Mouse (Mus musculus) skeletal muscle tissue, adult 2 months (tissue): ENCODE data around the gene Plcb2.

Experiments used
- DNase-seq: peaks from one replicate; pipeline ENCODE4 v3.0.0-alpha.2; 2012; ENCODE audit warnings: low read depth, low spot score

The Plcb2 gene

DNA sequence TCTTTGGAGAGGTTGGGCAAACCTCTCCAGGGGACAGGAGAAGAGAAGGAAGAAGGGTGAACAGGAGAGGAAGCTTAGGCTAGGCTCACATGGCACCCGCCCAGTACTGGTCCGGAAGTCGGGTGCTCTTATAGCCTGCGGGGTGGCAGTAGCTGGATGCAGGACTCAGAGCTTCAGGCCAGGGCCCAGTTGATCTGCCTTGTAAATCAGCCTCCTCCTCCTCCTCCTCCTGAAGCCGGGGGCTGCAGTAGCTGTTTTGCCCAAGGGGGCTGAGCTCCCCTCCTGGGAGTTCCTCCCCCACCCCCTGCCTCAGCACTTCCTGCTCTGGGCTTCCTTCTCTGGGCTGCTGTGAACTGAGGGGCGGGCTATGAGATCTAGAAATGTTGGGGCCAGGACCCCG, at the start of gene Plcb2:
Gene Plcb2, minus strand, starts transcription at position 102 of the 400 bp plus-strand sequence.
- no peak for DNase-seq

DNA sequence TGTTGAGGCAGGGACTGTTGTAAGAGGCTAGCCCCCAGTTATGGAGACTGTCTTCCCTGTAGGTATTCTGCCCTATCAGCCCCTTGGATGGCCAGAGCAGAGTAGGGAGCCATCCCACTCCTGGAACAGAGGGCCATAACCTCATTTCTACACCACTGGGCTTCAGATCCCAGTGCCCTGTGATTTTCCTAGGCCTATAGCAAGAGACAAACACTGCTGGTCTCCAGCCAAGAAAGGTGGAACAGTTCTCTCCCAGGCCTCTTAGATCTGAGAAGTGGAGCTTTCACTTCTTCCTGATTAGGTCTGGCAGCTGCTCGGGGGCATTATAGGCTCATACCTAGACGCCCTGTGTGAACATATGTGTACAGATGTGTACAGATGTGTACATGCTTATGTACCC, 48.1 kb upstream of the Plcb2 start:
- no peak for DNase-seq

DNA sequence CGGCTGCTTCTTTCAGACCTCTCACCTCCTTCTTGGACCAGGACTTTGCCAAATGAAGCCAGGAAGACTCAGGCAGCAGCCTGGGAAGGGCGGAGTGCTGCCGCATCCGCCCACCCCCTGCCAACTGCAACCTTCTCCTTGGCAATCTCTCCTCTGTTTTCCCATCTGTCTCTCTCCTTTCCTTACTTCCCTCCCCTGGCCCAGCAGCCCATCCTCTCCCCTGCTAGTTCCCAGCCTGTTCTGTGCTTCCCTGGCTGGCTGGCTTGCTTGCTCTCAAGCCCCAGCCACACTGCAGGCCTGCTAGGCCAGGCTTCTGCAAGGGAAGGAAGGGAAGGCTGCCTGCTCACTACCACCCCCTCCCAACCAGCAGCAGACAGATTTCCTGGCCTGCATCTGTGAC, 47.6 kb upstream of the Plcb2 start:
- no peak for DNase-seq

DNA sequence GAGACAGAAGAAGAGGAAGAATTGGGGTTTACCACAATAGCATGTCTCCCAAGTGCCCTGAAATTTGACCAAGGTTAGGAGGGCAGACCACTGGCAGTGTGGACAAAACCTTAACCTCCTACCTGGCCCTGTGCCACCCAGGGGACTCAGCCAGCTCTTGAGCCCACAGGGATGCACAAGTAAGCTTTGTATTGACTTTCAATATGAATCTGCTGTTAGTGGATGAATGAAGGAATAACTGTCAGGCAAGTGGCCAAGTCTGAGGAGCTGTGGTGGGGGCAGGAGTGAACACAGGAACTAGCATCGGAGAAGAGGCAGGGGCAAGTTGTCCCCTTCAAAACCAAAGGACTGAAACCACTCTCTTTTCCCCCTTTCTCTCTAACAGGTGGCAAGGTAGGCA, 47.2 kb upstream of the Plcb2 start:
- no peak for DNase-seq

DNA sequence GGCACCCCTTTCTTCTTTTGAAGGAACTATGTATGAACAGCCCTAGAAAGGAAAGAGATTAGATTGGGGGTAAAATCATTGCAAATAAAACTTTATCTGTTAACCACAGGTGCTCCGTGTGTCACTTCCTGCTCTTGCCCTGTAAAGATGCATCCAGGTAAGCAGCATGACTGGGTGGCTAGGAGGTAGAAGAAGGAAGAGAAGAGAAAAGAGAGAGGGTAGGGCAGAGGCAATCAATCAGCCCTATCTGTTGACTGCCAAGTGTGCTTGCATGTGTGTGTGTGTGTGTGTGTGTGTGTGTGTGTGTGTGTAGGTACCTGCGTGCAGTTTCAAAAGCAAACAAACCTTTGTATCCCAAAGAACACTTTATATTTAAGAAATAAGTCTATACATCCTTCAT, 46.3 kb upstream of the Plcb2 start:
- no peak for DNase-seq

DNA sequence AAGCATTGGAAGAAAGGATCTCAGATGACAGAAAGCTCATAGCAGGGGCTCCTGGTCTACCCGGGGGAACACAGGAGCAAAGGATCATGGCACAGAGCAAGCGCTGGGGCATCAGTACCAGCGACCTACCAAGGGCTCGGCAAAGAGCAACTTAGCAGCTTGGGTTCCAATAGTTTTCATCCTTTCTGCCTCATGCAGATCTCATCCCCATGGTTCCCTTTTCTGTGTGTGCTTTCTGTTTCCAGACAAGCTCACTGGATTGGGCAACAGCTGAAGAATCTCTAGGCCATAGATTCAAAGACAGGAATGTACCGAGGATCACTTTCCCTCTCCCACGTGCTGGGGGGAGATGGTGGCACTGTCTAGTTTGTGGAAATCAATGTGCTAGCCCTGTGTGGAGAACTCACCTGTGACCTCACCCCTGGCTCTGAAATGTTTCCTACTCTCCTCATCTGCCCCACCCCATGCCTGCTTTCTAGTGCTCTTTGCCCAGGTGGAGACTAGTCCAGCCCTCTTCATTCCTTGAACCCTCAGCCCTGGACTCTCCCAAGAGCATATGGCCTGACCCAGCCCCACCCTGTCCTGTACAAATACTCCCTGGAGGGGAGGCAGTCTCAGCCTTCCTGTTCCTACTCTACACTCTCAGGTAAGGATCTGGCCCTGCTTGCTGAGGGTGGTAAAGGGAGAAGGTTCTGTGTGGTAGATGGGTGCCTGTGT, 44.1 kb upstream of the Plcb2 start, which contains the start of gene Phgr1:
Gene Phgr1, plus strand, starts transcription at position 612 of the 717 bp plus-strand sequence.
- no peak for DNase-seq

DNA sequence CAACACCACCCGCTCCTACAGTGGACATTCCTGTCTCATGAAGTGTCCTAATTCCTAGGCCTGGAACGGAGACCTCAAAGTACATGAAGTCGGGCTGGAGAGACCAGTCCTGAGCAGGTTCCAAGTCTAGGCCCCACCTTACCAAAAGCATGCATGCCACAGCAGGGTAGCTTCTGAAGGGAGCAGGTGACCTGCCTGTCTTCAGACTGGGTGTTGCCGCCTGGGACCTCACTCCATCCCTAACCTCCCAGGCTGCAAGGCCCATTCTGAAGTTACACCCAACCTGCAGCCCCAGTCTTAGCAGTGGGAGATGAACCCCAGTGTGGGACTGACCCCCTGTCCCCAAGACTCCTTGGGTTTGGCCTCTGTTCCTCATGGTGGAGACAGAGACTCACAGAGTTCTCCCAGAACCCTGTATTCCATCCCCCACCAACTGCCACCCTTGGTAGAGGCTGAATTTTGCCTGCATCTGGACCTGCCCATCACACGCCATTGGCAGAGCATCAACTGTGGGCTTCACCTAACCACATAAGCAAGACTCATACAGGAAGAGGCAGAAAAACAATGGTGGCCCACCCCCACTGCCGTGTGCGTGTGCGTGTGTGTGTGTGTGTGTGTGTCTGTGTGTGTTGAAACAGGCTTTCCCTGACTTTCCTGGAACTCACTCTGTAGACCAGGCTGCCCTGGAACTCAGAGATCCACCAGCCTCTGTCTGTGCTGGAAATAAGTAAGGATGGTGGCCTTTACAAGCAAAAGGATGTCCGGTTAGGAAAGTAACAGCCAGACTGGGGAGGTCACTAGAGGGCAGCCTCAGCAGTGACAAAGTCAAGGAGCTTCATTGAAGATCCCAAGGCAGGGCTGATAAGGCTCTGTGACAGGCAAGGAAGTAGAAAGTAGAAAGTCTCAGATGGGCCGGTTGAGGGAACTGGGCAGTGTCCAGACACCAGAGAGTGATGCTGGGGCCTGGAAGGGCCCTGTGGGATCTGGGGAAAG, 38.1 kb upstream of the Plcb2 start:
- DNase-seq: no peak

DNA sequence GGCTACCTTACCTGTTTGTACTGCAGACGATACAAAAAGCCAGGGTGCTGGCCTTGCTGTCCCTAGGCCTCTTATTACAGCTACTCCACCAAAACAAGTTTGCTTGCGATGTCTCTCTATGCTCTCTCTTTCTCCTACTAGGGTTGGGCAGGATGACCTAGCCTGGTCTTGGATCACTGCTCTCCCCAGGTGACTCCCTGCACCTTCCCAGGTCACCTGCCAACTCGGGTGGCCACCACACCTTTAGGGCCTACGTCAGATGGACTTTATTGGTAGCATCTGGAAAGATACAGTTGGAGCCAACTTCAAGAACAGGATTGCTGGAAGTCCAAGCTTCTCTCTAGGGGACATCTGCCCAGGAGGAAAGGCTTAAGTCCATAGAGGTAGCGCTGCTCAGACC, 36.6 kb upstream of the Plcb2 start:
- DNase-seq: no peak

DNA sequence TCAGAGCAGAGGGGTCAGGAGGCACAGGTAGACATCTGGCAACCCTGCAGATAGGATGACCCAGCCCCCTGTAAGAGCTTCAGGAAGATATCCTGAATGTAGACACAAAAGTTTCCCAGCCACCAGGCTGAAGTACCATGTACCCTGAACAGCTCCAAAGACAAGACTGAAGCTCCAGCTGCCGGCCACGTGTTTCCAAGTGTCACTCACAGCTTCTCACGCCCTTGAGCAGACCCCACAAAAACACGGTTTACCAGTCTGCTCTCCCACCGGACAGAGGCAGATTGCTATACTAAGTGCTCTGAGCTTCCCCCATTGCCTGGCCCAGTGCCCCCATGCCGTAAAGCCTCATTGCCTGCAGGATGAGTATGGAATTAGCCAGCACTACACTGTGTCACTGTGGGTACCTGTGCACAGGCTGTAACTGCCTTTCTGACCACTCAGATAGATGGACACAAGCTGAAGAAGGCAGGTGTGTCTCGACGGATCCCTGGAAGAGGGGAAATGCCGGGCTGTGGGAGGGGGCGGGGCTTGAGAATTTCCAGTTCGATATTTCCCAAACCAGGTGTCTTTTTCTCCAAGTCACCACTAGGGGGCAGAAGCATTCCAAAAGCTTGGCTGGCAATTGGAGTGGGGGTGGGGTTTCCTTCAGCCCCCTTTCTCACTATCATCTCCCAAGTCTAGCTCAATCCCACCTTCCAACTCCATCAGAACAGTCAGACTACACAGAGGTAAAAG, 36.0 kb upstream of the Plcb2 start:
- no peak for DNase-seq

DNA sequence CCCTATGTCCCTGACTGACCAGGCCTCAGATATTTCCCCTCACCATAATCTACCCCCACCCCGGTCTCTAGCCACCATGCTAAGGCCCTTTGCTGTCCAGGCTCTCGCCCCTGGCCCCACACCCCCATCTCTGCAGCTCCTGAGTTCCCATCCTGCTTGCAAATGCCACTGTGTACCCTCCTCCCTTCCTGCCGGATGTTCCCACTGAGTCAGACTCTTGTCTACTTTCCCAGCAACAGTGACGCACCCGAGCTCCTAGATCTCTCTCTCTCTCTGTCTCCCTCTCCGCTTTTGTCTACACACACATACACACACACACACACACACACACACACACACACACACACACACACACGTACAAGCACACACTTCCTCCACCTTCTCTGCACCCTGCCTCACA, 35.2 kb upstream of the Plcb2 start:
- DNase-seq: no peak

DNA sequence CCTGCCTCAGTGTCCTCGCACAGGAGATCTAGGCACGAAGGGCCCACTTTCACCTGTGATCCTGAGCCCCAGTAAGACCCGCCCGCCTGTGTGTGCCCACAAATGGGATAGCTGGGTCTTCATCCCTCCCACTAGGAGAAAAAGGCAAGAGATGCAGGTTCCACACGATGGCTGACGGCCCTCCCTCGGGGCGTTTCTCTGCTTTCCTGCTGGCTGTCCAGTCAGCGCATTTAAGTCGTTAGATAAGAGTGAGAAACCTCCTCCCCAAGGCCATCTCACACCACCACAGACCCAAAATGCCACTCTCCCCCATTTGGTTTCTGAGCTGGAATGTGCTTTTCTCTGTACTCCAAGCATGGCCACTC, 34.5 kb upstream of the Plcb2 start:
- DNase-seq: no peak

DNA sequence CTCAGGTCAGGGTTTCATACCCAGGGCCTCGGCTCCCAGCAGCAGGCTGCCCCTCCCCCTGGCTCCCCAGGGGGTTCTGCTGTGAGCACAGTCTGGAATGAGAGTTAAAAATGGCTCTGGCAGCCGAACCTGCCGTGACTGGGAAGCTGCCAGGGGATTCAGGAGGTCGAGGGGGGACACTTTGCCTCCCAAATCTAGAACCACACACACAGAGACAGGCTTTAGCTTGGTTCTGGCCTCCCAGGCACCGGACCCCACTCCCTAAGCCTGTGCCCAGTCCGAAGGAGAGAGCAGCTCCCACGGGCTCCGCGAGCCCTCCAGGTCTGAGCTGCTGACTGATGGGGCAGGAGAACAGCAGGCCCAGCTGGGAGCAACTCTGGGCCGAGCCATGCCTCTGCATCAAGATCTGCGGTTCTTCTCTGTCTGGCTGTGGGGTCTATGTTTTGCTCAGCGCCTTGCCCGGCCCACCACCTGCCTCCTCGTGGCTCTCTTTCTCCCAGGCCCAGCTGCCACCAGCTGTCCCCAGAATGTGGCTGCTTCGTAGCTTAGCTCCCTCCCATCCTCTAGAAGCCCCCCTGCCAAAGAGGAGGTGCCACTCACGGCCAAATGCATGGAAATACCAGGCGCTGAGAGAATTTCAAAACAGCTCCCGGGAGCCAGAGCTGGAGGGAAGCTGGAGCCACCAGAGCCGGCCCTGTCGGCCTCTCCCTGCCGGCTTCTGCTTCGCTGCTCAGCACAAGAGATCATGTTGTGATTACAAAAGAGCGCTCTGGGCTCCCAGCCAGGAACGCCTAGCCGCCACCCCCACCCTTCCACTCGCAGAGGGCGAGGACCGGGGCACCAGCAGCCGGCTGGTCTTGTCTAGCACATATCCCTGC, 33.9 kb upstream of the Plcb2 start, which contains the start of gene Ccdc9b:
Gene Ccdc9b, minus strand, starts transcription at position 756 of the 878 bp plus-strand sequence.
- DNase-seq: peak; percentile 91

DNA sequence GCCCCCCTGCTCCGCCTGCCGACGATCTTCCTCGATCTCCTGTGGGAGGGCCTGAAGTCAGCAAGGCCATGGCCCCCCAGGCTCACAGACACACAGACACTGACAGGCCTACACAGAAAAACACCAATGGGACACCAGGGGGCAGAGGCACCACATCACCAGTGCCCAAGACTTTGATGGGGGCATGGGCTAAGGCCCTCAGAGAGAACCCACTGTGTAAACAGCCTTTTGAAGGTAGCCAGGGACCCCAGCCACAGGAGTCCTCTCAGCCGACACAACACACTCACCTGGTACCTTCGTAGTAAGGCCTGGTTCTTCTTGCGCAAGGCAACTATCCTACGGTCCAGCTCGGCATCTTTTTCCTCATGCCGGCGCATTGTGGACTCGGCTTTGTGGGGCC, 33.1 kb upstream of the Plcb2 start:
- DNase-seq: no peak

DNA sequence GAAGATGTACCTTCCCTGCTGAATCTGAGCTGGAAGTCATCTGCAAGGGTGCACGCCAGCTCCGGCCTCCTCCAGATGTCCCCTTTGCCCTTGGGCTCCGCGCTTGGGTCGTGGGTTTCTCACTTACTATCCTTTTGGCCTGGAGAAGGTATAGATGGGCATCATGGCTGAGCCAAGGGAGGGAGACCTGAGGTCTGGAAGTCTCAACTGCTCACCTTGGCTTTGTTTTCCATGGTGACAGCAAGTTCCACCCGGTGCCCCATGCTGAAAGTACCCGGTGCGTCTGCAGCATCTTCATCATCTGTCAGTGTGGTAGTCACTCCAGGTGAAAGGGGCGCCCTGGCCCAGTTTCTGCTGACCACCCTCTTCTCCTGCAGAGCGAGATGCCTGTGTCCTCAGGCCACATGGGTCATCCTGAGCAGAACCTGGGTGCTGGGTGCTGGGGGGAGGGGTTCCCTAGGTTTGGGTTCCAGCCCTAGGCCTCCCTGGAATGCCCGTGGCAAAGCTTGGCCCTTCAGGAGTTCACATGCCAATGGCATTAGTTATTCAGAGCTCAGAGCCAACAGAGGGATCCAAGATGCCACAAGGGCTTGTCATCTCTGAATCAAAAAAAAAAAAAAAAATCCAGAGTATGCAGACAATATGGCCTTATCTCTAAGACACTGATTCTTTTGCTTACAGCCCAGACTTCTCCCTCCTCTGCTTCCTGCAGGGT, 32.2 kb upstream of the Plcb2 start:
- no peak for DNase-seq

DNA sequence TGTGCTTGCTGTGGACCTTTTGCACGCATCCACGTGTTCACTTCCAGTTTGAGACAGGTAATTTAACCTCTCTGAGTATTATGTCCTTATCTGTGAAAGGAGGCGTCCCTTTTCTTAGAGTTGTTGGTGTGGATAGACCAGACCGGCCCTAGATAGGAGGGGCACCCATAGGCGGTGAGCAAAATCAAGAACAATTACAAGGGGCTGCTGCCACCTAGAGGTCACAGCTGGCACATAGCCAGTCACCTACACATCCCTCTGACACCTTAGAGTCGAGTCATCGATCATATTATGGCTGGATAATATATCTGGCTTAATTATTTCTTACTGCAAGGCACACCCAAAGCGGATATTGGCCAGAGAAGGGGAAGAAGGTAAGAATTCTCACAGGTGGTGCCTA, 31.6 kb upstream of the Plcb2 start:
- no peak for DNase-seq

DNA sequence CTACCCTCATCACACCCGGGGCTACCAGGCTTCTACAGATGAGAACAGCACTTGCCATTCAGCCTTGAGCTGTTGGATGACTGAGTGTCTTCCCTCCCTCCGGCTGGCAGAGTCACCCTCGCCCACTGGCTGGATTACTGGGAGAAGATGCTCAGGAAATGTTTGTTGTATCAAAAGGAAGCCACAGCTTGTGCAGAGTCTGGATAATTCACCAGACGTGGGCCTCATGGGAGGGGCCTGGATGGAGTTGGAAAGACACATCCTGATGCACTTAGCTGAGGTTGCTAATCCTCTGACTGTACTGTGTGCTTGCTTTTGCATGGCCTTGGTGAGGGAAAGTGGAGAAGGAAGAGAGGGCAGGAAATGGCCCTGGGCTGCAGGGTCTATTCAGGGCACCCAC, 27.9 kb upstream of the Plcb2 start:
- DNase-seq: no peak

DNA sequence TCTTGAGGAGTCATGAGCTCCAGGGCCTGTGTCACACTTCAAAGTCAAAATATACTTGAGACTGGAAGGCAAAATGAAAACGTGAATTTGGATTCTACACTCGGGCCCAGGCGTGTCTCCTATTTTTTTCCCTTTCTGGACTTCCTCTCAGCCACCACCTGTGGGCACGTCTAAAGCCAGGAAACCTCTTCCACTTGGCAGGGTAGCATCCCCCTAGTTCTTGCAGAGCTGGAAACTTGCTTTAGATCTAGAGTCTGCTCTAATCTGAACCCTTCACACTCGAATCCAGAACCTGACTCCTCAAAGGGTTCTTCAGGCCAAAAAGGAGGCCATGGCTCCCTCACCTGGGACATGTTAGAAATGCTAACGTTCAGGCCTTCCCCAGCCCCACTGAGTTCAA, 27.2 kb upstream of the Plcb2 start:
- DNase-seq: no peak

DNA sequence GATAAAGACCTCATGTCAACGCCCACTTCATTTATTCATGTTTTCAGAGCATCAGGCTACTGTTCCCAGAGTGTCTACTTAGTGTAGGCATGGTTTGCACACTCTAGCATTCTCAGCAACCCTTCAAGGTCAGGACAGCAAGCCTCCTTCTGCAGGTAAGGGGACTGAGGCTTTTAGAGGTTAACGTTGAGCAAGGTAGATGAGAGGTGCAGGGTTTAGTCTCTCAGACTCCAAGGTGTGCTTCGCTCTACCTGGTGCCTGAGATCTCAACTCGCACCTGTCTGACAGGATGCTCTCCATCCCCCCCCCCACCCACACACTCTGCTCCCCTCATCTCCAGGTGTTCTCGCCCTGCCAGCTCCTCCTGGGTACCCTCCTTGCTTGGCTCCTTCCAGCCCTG, 25.9 kb upstream of the Plcb2 start:
- DNase-seq: no peak

DNA sequence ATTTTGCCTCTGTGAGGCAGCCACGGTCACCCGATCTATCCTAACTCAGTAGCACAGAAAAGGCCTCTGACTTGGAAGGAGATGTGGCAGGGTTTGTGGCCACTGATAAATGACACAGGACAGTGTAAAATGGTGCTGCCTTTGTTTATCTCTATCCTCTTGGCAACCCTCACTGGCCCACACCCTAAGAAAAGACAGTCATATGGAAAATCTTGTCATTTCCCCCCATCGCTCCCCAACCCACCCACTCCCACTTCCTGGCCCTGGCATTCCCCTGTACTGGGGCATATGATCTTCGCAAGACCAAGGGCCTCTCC, 24.5 kb upstream of the Plcb2 start:
- no peak for DNase-seq

DNA sequence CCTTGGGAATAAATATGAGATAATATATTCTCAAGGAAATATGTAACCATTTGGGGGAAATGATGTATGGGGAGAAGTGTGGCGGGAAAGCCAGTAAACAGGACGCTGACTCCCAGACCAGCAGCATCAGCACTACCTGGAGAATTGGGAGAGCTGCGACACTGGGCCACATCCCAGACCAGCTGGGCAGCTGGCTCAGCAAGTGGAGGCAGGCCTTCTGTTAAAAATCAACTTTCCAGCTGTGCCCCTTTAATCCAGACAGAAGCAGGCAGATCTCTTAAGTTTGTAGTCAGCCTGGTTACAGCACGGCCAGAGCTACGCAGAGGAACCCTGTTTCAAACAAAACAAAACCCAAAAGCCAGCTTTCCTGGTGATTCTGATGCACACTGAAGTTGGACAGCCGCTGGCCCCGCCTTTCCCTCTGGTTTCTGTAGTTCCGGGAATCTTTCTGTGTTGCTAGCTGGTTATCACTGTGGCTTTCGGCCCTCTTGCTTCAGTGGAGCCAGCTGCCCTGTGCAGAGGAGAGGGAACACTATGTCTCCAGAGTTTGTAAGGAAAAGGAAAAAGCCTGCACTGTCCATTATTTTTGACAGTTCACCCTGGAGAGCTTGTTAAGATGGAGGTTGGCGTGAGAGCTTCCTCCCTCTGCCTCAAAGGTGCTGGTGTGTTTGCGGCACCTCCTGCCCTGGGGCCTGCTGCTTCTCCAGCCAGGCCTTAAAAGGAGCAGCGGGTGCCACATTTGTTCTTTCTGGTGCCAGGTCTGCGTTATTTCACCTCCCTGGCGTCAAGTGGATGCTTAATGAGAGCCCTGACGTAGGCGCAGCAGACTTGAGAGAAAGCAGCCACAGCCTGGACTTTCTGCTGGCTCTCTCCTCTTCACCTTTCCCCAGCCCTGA, 23.9 kb upstream of the Plcb2 start:
- DNase-seq: no peak
